14 mouse cellular contexts compared by ENCODE assay signal in genomic region chr2:117941517-117942096, GRCm38 (mm10).
DNase-seq lines count a peak whose midpoint lies in the region; ATAC-seq and TF ChIP-seq lines count a peak whose summit lies in the region.
"Had no signal": no experiment of that assay in that cellular context is flagged by ENCODE, and none has a peak within 500 bp of the region (broad histone marks: within the 10 kb centered on the region; RNA-seq: fewer than 3 reads in every experiment).

No protein-coding gene starts in this region.

- H3K4me3 ChIP-seq in embryonic facial prominence, embryonic 14.5 days (ENCODE audit: low read depth, low read length) = no peak overlapping the region
- H3K4me3 ChIP-seq in embryonic facial prominence, embryonic 10.5 days = no peak overlapping the region
- no peak overlapping the region for H3K4me3 ChIP-seq in CH12.LX (replicated peaks in 1 of 3; ENCODE audit: low read depth in 2 of 3, low read length in 2 of 3, poor library complexity in 1 of 3)
- peak overlapping the region; percentile 57 for H3K4me3 ChIP-seq in megakaryocyte, embryonic 14.5 days (replicated peaks)
- H3K4me3 ChIP-seq: heart, adult 2 months; kidney, embryonic 15.5 days; midbrain, embryonic 12.5 days had no signal

- 44% methylated on average over 6 of the region's 6 CpGs for WGBS in embryonic facial prominence, embryonic 14.5 days
- 73% methylated on average over 6 of the region's 6 CpGs for WGBS in embryonic facial prominence, embryonic 10.5 days

- no peak for ATAC-seq in embryonic facial prominence, embryonic 14.5 days (ENCODE audit: low read depth)
- ATAC-seq: hindbrain, postnatal 0 days had no signal

- DNase-seq in embryonic facial prominence, embryonic 14.5 days (ENCODE audit: low spot score) = peak; percentile 52
- DNase-seq in embryonic facial prominence, embryonic 10.5 days (ENCODE audit: low spot score) = no peak
- peak; percentile 15 for DNase-seq in layer of hippocampus, adult 9-11 months
- DNase-seq in layer of hippocampus, adult 18-20 months (ENCODE audit: low spot score in 2 of 2) = no peak
- no peak for DNase-seq in CH12.LX (ENCODE audit: extremely low read depth)
- DNase-seq in gastrocnemius, adult 18-20 months (ENCODE audit: low spot score) = no peak
- no peak for DNase-seq in testis, postnatal 14 days (ENCODE audit: low spot score)
- DNase-seq: cerebellum, adult 9-10 months; heart, adult 2 months; layer of hippocampus, postnatal 36 days had no signal

- H3K27me3 ChIP-seq in embryonic facial prominence, embryonic 14.5 days (replicated peaks; ENCODE audit: control insufficient read depth, insufficient read depth, low read length) = no peaks in the 10 kb centered on the region
- no peaks in the 10 kb centered on the region for H3K27me3 ChIP-seq in embryonic facial prominence, embryonic 10.5 days (replicated peaks; ENCODE audit: low read depth, poor library complexity, severe bottlenecking)
- no peaks in the 10 kb centered on the region for H3K27me3 ChIP-seq in CH12.LX (replicated peaks)
- H3K27me3 ChIP-seq in megakaryocyte, embryonic 14.5 days (replicated peaks) = no peaks in the 10 kb centered on the region
- H3K27me3 ChIP-seq: kidney, embryonic 15.5 days; midbrain, embryonic 12.5 days had no signal

- no peak overlapping the region for H3K9ac ChIP-seq in embryonic facial prominence, embryonic 14.5 days (ENCODE audit: low read depth, low read length)
- H3K9ac ChIP-seq in CH12.LX (ENCODE audit: insufficient read depth, low read depth) = no peak overlapping the region
- H3K9ac ChIP-seq: kidney, embryonic 15.5 days; midbrain, embryonic 12.5 days had no signal

- TF ChIP-seq CTCF in CH12.LX (conservative IDR thresholded peaks at IDR 0.05 in 1 of 2, IDR thresholded peaks at IDR 0.05 in 1 of 2; ENCODE audit: low read depth in 2 of 2, low read length in 2 of 2) = no peak

- in situ Hi-C loops in CH12.LX (cut with MboI; ENCODE audit: low pct_ligation_motif_present, low pct_unique_long_range_greater_than_20kb, low sequenced_read_pairs) = no loop called here

- TF ChIP-seq RAD21 in CH12.LX (IDR thresholded peaks at IDR 0.05; ENCODE audit: low read depth, low read length) = no peak

- H3K4me1 ChIP-seq in embryonic facial prominence, embryonic 14.5 days (ENCODE audit: control insufficient read depth, insufficient read depth, low read length) = peaks cover 5% of the 10 kb centered on the region; the same call in 1 of the 2 replicates
- H3K4me1 ChIP-seq in embryonic facial prominence, embryonic 10.5 days = 0 out of 2 replicates have a peak, but pooled peaks cover 4% of the 10 kb centered on the region
- H3K4me1 ChIP-seq in CH12.LX (ENCODE audit: control insufficient read depth in 1 of 2, insufficient read depth in 2 of 2) = peaks cover 0 to 13% of the 10 kb centered on the region in 2 experiments; a peak in 2 of 4 replicates
- peaks cover 67% of the 10 kb centered on the region for H3K4me1 ChIP-seq in megakaryocyte, embryonic 14.5 days
- H3K4me1 ChIP-seq: kidney, embryonic 15.5 days had no signal

- no peak overlapping the region for H3K27ac ChIP-seq in embryonic facial prominence, embryonic 14.5 days (replicated peaks; ENCODE audit: low read depth, low read length)
- no peak overlapping the region for H3K27ac ChIP-seq in embryonic facial prominence, embryonic 10.5 days (replicated peaks)
- H3K27ac ChIP-seq in CH12.LX (ENCODE audit: insufficient read depth, low read depth) = no peak overlapping the region
- H3K27ac ChIP-seq: heart, adult 2 months; hindbrain, postnatal 0 days; kidney, embryonic 15.5 days; midbrain, embryonic 12.5 days had no signal

- no peak for TF ChIP-seq EP300 in CH12.LX (IDR thresholded peaks at IDR 0.05; ENCODE audit: low read length)

- no peak for TF ChIP-seq POLR2A in CH12.LX (IDR thresholded peaks at IDR 0.05; ENCODE audit: low read depth, low read length)

- no peaks in the 10 kb centered on the region for H3K79me2 ChIP-seq in CH12.LX (replicated peaks; ENCODE audit: control insufficient read depth, extremely low read depth, insufficient read depth, poor library complexity, severe bottlenecking)

- no peaks in the 10 kb centered on the region for H3K36me3 ChIP-seq in embryonic facial prominence, embryonic 14.5 days (ENCODE audit: control insufficient read depth, insufficient read depth, low read length)
- no peaks in the 10 kb centered on the region for H3K36me3 ChIP-seq in embryonic facial prominence, embryonic 10.5 days (replicated peaks)
- H3K36me3 ChIP-seq in CH12.LX (replicated peaks in 1 of 2; ENCODE audit: control insufficient read depth in 1 of 2, insufficient read depth in 1 of 2, low read length in 1 of 2) = no peaks in the 10 kb centered on the region
- H3K36me3 ChIP-seq in megakaryocyte, embryonic 14.5 days (replicated peaks; ENCODE audit: low read length) = peaks cover 11% of the 10 kb centered on the region
- H3K36me3 ChIP-seq: kidney, embryonic 15.5 days; midbrain, embryonic 12.5 days had no signal

- no peaks in the 10 kb centered on the region for H3K9me3 ChIP-seq in embryonic facial prominence, embryonic 14.5 days (ENCODE audit: control insufficient read depth, low read length)
- H3K9me3 ChIP-seq in embryonic facial prominence, embryonic 10.5 days = no peaks in the 10 kb centered on the region
- no peaks in the 10 kb centered on the region for H3K9me3 ChIP-seq in CH12.LX (replicated peaks; ENCODE audit: low read length)
- no peaks in the 10 kb centered on the region for H3K9me3 ChIP-seq in megakaryocyte, embryonic 14.5 days
- H3K9me3 ChIP-seq: kidney, embryonic 15.5 days; midbrain, embryonic 12.5 days had no signal

- no peak overlapping the region for H3K4me2 ChIP-seq in embryonic facial prominence, embryonic 14.5 days (ENCODE audit: low read depth, low read length)
- peak overlapping the region; percentile 44 for H3K4me2 ChIP-seq in CH12.LX (ENCODE audit: insufficient read depth, low read depth, poor library complexity, severe bottlenecking)
- H3K4me2 ChIP-seq: kidney, embryonic 15.5 days; midbrain, embryonic 12.5 days had no signal

- dilution Hi-C loops in CH12.LX (cut with MboI; ENCODE audit: extremely low pct_ligation_motif_present, extremely low pct_unique_long_range_greater_than_20kb, low sequenced_read_pairs) = no loop called here

TF ChIP-seq in CH12.LX, 34 proteins besides CTCF, POLR2A, EP300 and RAD21:
- TF ChIP-seq ZKSCAN1 (IDR thresholded peaks at IDR 0.05; ENCODE audit: borderline replicate concordance, low read depth, low read length) (no peak), ELF1 (IDR thresholded peaks at IDR 0.05; ENCODE audit: low read depth, low read length) (no peak), JUN (IDR thresholded peaks at IDR 0.05; ENCODE audit: insufficient read depth, low read depth, low read length) (no peak), MAX (IDR thresholded peaks at IDR 0.05; ENCODE audit: low read length) (no peak), ETS1 (conservative IDR thresholded peaks at IDR 0.05; ENCODE audit: low read depth, low read length) (no peak), MAFK (IDR thresholded peaks at IDR 0.05; ENCODE audit: insufficient replicate concordance, low read length) (no peak), CHD1 (IDR thresholded peaks at IDR 0.05; ENCODE audit: low read depth, low read length) (no peak), BHLHE40 (IDR thresholded peaks at IDR 0.05; ENCODE audit: low read depth, low read length) (no peak)

Comparison
In these comparisons a context has a peak if more than half of its experiments do, and no peak if none do; other contexts are left out.
1. DNase-seq: peak in embryonic facial prominence, embryonic 14.5 days (single experiment) and layer of hippocampus, adult 9-11 months (single experiment); none in embryonic facial prominence, embryonic 10.5 days (single experiment), layer of hippocampus, adult 18-20 months (0 of 2), CH12.LX (single experiment), gastrocnemius, adult 18-20 months (single experiment) and testis, postnatal 14 days (single experiment).